Mouse (Mus musculus) embryo, embryonic 10 days (tissue): ENCODE measurements around the gene Serp2.
A peak's percentile ranks its signal among the peaks of the same experiment; 100 is the strongest.

Source experiments
- DNase-seq: peaks from one replicate; pipeline ENCODE4 v3.0.0-alpha.2; 2015; ENCODE audit warnings: low spot score

Serp2 gene

GRCm38 (mm10) chr14:76497187-76497586 lies 59.5 kb downstream of the Serp2 start:
- no peak for DNase-seq

GRCm38 (mm10) chr14:76495022-76495421 lies 61.7 kb downstream of the Serp2 start:
- no peak for DNase-seq

DNA sequence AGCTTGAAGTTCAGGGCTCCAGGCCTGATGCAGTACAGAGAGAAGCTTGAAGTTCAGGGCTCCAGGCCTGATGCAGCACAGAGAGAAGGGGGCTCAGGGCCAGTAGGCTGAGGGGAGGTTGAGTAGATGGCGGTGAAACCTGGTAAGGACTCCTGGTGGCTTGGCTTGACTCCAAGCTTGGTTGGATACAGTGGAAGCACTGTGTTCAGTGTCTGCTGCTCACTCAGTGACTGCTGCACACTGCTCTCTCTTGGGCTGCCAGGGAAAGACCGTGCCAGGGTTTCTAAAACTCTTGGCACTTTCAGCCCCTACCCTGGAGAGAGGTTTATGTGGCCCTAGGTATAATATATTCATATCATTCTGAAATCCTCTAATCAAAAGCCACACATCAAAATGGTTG lies 67.6 kb downstream of the Serp2 start:
- DNase-seq = no peak

- peak; percentile 57 for DNase-seq
Observed at GRCm38 (mm10) chr14:76488101-76489044, 68.3 kb downstream of the Serp2 start.

- no peak for DNase-seq
Observed at GRCm38 (mm10) chr14:76487609-76488008, 69.1 kb downstream of the Serp2 start.

DNA sequence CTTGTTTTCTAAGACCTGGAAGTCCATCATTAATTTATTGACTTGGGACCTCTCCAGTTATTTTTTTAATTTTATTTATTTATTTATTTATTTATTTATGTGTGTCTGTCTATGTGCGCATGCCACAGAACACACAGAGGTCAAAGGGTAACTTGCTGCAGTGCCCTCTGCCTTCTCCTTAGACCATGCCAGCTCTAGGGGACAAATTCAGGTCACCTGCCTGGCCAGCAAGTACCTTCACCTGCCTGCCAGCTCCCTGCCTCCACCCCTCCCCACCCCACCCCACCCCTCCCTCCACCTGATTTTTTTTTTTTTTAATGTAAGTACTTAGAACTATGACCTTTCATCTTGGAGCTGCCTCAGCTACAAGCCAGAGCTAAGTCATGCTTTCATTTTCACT lies 73.0 kb downstream of the Serp2 start:
- no peak for DNase-seq
